ENCODE assay signal across 25 mouse cellular contexts in the genomic region with DNA sequence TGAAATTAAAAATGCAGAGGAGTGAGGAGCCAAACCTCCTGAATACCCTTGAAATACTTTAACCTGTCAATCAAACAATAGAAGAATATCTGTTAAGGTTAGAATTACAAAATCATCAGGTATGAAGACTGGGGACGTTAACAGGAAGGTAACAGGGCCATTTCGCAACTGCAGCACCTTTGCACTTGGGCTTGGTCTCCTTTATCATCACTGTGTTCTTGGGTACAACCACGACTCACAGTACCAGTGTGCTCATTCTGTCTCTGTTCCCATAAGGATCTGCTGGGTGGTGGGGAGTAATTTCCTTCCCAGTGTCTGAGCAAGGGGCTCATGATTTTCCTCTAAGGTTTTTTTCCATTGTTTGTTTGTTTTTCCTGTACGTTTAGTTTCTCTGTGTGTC.
"Had no signal": no experiment of that assay in that cellular context is flagged by ENCODE, and none has a peak within 500 bp of the region (broad histone marks: within the 10 kb centered on the region; RNA-seq: fewer than 3 reads in every experiment).

No protein-coding gene starts in this region.

- H3K27ac ChIP-seq: heart, embryonic 10.5 days; hindbrain, embryonic 10.5 days; hindbrain, embryonic 12.5 days; hindbrain, embryonic 14.5 days; kidney, embryonic 15.5 days; kidney, postnatal 0 days; layer of hippocampus, adult 2 months; limb, embryonic 13.5 days; limb, embryonic 15.5 days; liver, embryonic 12.5 days; liver, embryonic 14.5 days had no signal

- ATAC-seq: hindbrain, embryonic 16.5 days; inflammation-experienced regulatory T-cells, adult 6 months; liver, embryonic 12.5 days had no signal

- H3K9me3 ChIP-seq: heart, embryonic 10.5 days; heart, embryonic 12.5 days; hindbrain, embryonic 10.5 days; hindbrain, embryonic 12.5 days; kidney, embryonic 15.5 days; limb, embryonic 13.5 days; limb, embryonic 15.5 days; liver, embryonic 12.5 days had no signal

- DNase-seq: gastrocnemius, postnatal 14 days; gastrocnemius, postnatal 36 days; heart, adult 18-20 months; heart, postnatal 10 days; heart, postnatal 4 days; kidney, adult 11 months; kidney, adult 2 months; kidney, adult 9 months; kidney, postnatal 14 days; kidney, postnatal 36 days; left cerebral cortex, postnatal 4 days had no signal

- H3K36me3 ChIP-seq: heart, embryonic 10.5 days; heart, embryonic 12.5 days; hindbrain, embryonic 10.5 days; hindbrain, embryonic 12.5 days; kidney, embryonic 15.5 days; limb, embryonic 13.5 days; limb, embryonic 15.5 days; liver, embryonic 12.5 days had no signal

- H3K9ac ChIP-seq: heart, embryonic 12.5 days; hindbrain, embryonic 12.5 days; hindbrain, embryonic 14.5 days; kidney, embryonic 15.5 days; limb, embryonic 13.5 days; limb, embryonic 15.5 days; liver, embryonic 12.5 days; liver, embryonic 14.5 days had no signal

- H3K4me3 ChIP-seq: heart, embryonic 10.5 days; heart, embryonic 12.5 days; hindbrain, embryonic 10.5 days; hindbrain, embryonic 12.5 days; kidney, embryonic 15.5 days; layer of hippocampus, adult 2 months; limb, embryonic 13.5 days; limb, embryonic 15.5 days; liver, embryonic 12.5 days had no signal

- H3K4me1 ChIP-seq: heart, embryonic 10.5 days had no signal

- H3K4me2 ChIP-seq: heart, embryonic 12.5 days; hindbrain, embryonic 12.5 days; hindbrain, embryonic 14.5 days; kidney, embryonic 15.5 days; limb, embryonic 13.5 days; limb, embryonic 15.5 days; liver, embryonic 12.5 days had no signal
